Mouse (Mus musculus): ENCODE results near the gene Atpaf1. TPM values are rescaled to one million over a fixed set of nuclear protein-coding genes. Genes with fewer than 3 reads are reported as not detected.

Gene Atpaf1
- polyA plus RNA-seq, 1 experiment from 2014 or later, result 43.2 TPM

GRCm38 (mm10) chr4:115851569-115851968, 67.0 kb downstream of the Atpaf1 start:
- WGBS, result 91% methylated on average over 6 of the region's 6 CpGs
- no peak for ATAC-seq
- Histone ChIP-seq H3K27ac (ENCODE audit: low read depth, low read length) (no peak overlapping the region), H3K36me3 (ENCODE audit: control insufficient read depth, insufficient read depth) (peaks cover 49% of the 10 kb centered on the region), H3K4me2 (replicated peaks; ENCODE audit: low read depth) (no peak overlapping the region), H3K4me1 (replicated peaks; ENCODE audit: control insufficient read depth, insufficient read depth, low read length) (no peaks in the 10 kb centered on the region), H3K9me3 (ENCODE audit: control insufficient read depth) (no peaks in the 10 kb centered on the region), H3K9ac (ENCODE audit: low read depth, low read length) (no peak overlapping the region), H3K27me3 (replicated peaks; ENCODE audit: control insufficient read depth, insufficient read depth, low read length) (no peaks in the 10 kb centered on the region), H3K4me3 (ENCODE audit: low read depth, low read length) (no peak overlapping the region)
- no peak for TF ChIP-seq CTCF (IDR thresholded peaks at IDR 0.05; ENCODE audit: low read depth)

- Histone ChIP-seq H3K27ac (ENCODE audit: low read depth, low read length) (no peak overlapping the region), H3K4me3 (ENCODE audit: low read depth, low read length) (no peak overlapping the region), H3K4me1 (replicated peaks; ENCODE audit: control insufficient read depth, insufficient read depth, low read length) (no peaks in the 10 kb centered on the region), H3K9me3 (ENCODE audit: control insufficient read depth) (no peaks in the 10 kb centered on the region), H3K27me3 (replicated peaks; ENCODE audit: control insufficient read depth, insufficient read depth, low read length) (no peaks in the 10 kb centered on the region), H3K9ac (ENCODE audit: low read depth, low read length) (no peak overlapping the region), H3K36me3 (ENCODE audit: control insufficient read depth, insufficient read depth) (peaks cover 61% of the 10 kb centered on the region), H3K4me2 (replicated peaks; ENCODE audit: low read depth) (no peak overlapping the region)
- TF ChIP-seq CTCF (IDR thresholded peaks at IDR 0.05; ENCODE audit: low read depth), result no peak
- WGBS, result 72% methylated on average over 6 of the region's 6 CpGs
- ATAC-seq, result no peak
Observed at GRCm38 (mm10) chr4:115855100-115855499, 70.5 kb downstream of the Atpaf1 start.

- TF ChIP-seq CTCF (IDR thresholded peaks at IDR 0.05; ENCODE audit: low read depth), result no peak
- H3K4me3 ChIP-seq (ENCODE audit: low read depth, low read length), result no peak overlapping the region
- no peaks in the 10 kb centered on the region for H3K9me3 ChIP-seq (ENCODE audit: control insufficient read depth)
- no peak overlapping the region for H3K27ac ChIP-seq (ENCODE audit: low read depth, low read length)
- no peaks in the 10 kb centered on the region for H3K4me1 ChIP-seq (replicated peaks; ENCODE audit: control insufficient read depth, insufficient read depth, low read length)
- no peak overlapping the region for H3K9ac ChIP-seq (ENCODE audit: low read depth, low read length)
- peaks cover 63% of the 10 kb centered on the region for H3K36me3 ChIP-seq (ENCODE audit: control insufficient read depth, insufficient read depth)
- WGBS, result 78% methylated on average over 4 of the region's 4 CpGs
- no peak overlapping the region for H3K4me2 ChIP-seq (replicated peaks; ENCODE audit: low read depth)
- no peak for ATAC-seq
- no peaks in the 10 kb centered on the region for H3K27me3 ChIP-seq (replicated peaks; ENCODE audit: control insufficient read depth, insufficient read depth, low read length)
Observed at GRCm38 (mm10) chr4:115855609-115856008, 71.0 kb downstream of the Atpaf1 start.

GRCm38 (mm10) chr4:115856282-115856681, 71.7 kb downstream of the Atpaf1 start:
- Histone ChIP-seq H3K9me3 (ENCODE audit: control insufficient read depth) (no peaks in the 10 kb centered on the region), H3K4me2 (replicated peaks; ENCODE audit: low read depth) (no peak overlapping the region), H3K36me3 (ENCODE audit: control insufficient read depth, insufficient read depth) (peaks cover 61% of the 10 kb centered on the region), H3K9ac (ENCODE audit: low read depth, low read length) (no peak overlapping the region), H3K4me1 (replicated peaks; ENCODE audit: control insufficient read depth, insufficient read depth, low read length) (no peaks in the 10 kb centered on the region), H3K27me3 (replicated peaks; ENCODE audit: control insufficient read depth, insufficient read depth, low read length) (no peaks in the 10 kb centered on the region), H3K4me3 (ENCODE audit: low read depth, low read length) (no peak overlapping the region), H3K27ac (ENCODE audit: low read depth, low read length) (no peak overlapping the region)
- WGBS, result 86% methylated on average over 4 of the region's 4 CpGs
- no peak for ATAC-seq
- no peak for TF ChIP-seq CTCF (IDR thresholded peaks at IDR 0.05; ENCODE audit: low read depth)

- peaks cover 60% of the 10 kb centered on the region for H3K36me3 ChIP-seq (ENCODE audit: control insufficient read depth, insufficient read depth)
- no peak overlapping the region for H3K9ac ChIP-seq (ENCODE audit: low read depth, low read length)
- no peak for ATAC-seq
- no peak overlapping the region for H3K4me2 ChIP-seq (replicated peaks; ENCODE audit: low read depth)
- H3K27me3 ChIP-seq (replicated peaks; ENCODE audit: control insufficient read depth, insufficient read depth, low read length), result no peaks in the 10 kb centered on the region
- TF ChIP-seq CTCF (IDR thresholded peaks at IDR 0.05; ENCODE audit: low read depth), result no peak
- no peak overlapping the region for H3K4me3 ChIP-seq (ENCODE audit: low read depth, low read length)
- no peak overlapping the region for H3K27ac ChIP-seq (ENCODE audit: low read depth, low read length)
- no peaks in the 10 kb centered on the region for H3K4me1 ChIP-seq (replicated peaks; ENCODE audit: control insufficient read depth, insufficient read depth, low read length)
- H3K9me3 ChIP-seq (ENCODE audit: control insufficient read depth), result no peaks in the 10 kb centered on the region
- 81% methylated on average over 9 of the region's 9 CpGs for WGBS
Observed at GRCm38 (mm10) chr4:115857293-115857883, 72.8 kb downstream of the Atpaf1 start.

GRCm38 (mm10) chr4:115863352-115863751, 78.7 kb downstream of the Atpaf1 start:
- 78% methylated on average over 7 of the region's 7 CpGs for WGBS
- no peak overlapping the region for H3K4me2 ChIP-seq (replicated peaks; ENCODE audit: low read depth)
- no peak for TF ChIP-seq CTCF (IDR thresholded peaks at IDR 0.05; ENCODE audit: low read depth)
- H3K9ac ChIP-seq (ENCODE audit: low read depth, low read length), result no peak overlapping the region
- H3K4me1 ChIP-seq (replicated peaks; ENCODE audit: control insufficient read depth, insufficient read depth, low read length), result no peaks in the 10 kb centered on the region
- no peak overlapping the region for H3K4me3 ChIP-seq (ENCODE audit: low read depth, low read length)
- no peaks in the 10 kb centered on the region for H3K9me3 ChIP-seq (ENCODE audit: control insufficient read depth)
- H3K27ac ChIP-seq (ENCODE audit: low read depth, low read length), result no peak overlapping the region
- ATAC-seq, result no peak
- peaks cover 53% of the 10 kb centered on the region for H3K36me3 ChIP-seq (ENCODE audit: control insufficient read depth, insufficient read depth)
- H3K27me3 ChIP-seq (replicated peaks; ENCODE audit: control insufficient read depth, insufficient read depth, low read length), result no peaks in the 10 kb centered on the region

GRCm38 (mm10) chr4:115863880-115864279, 79.3 kb downstream of the Atpaf1 start:
- H3K4me3 ChIP-seq (ENCODE audit: low read depth, low read length), result no peak overlapping the region
- H3K36me3 ChIP-seq (ENCODE audit: control insufficient read depth, insufficient read depth), result peaks cover 50% of the 10 kb centered on the region
- H3K27me3 ChIP-seq (replicated peaks; ENCODE audit: control insufficient read depth, insufficient read depth, low read length), result no peaks in the 10 kb centered on the region
- H3K27ac ChIP-seq (ENCODE audit: low read depth, low read length), result no peak overlapping the region
- H3K9me3 ChIP-seq (ENCODE audit: control insufficient read depth), result no peaks in the 10 kb centered on the region
- TF ChIP-seq CTCF (IDR thresholded peaks at IDR 0.05; ENCODE audit: low read depth), result no peak
- ATAC-seq, result no peak
- WGBS, result 39% methylated on average over 10 of the region's 10 CpGs
- no peak overlapping the region for H3K4me2 ChIP-seq (replicated peaks; ENCODE audit: low read depth)
- no peaks in the 10 kb centered on the region for H3K4me1 ChIP-seq (replicated peaks; ENCODE audit: control insufficient read depth, insufficient read depth, low read length)
- H3K9ac ChIP-seq (ENCODE audit: low read depth, low read length), result no peak overlapping the region

Other genes starting within 250 kb of the Atpaf1 start
- gene Cyp4a31, start 221.2 kb upstream of the Atpaf1 start, polyA plus RNA-seq (2015; fragmentation: Nextera tagmentation; extraction: Ambion mirVana), result not detected in 2 replicates
- gene Cyp4a32, start 183.8 kb upstream of the Atpaf1 start, polyA plus RNA-seq (2015; fragmentation: Nextera tagmentation; extraction: Ambion mirVana), result not detected in 2 replicates
- 2.6 TPM in 2 replicates for gene Cyp4b1, start 137.1 kb upstream of the Atpaf1 start, polyA plus RNA-seq (2015; fragmentation: Nextera tagmentation; extraction: Ambion mirVana)
- gene Efcab14, start 47.1 kb upstream of the Atpaf1 start, polyA plus RNA-seq (2015; fragmentation: Nextera tagmentation; extraction: Ambion mirVana), result 33.3 and 35.0 TPM in 2 replicates
- gene Tex38, start 3.8 kb upstream of the Atpaf1 start, polyA plus RNA-seq (2015; fragmentation: Nextera tagmentation; extraction: Ambion mirVana), result 0.33 and 0.44 TPM in 2 replicates
- gene Mob3c, start 43.3 kb downstream of the Atpaf1 start, polyA plus RNA-seq (2015; fragmentation: Nextera tagmentation; extraction: Ambion mirVana), result 11.8 and 13.6 TPM in 2 replicates
- gene Mknk1, start 54.4 kb downstream of the Atpaf1 start, polyA plus RNA-seq (2015; fragmentation: Nextera tagmentation; extraction: Ambion mirVana), result 12.8 and 15.1 TPM in 2 replicates
- not detected in 2 replicates for gene Kncn, start 99.6 kb downstream of the Atpaf1 start, polyA plus RNA-seq (2015; fragmentation: Nextera tagmentation; extraction: Ambion mirVana)
- gene 6430628N08Rik, start 105.9 kb downstream of the Atpaf1 start, polyA plus RNA-seq (2015; fragmentation: Nextera tagmentation; extraction: Ambion mirVana), result not detected in 2 replicates
- gene Dmbx1, start 155.1 kb downstream of the Atpaf1 start, polyA plus RNA-seq (2015; fragmentation: Nextera tagmentation; extraction: Ambion mirVana), result not detected in 2 replicates
- 105 and 125 TPM in 2 replicates for gene Faah, start 233.1 kb downstream of the Atpaf1 start, polyA plus RNA-seq (2015; fragmentation: Nextera tagmentation; extraction: Ambion mirVana)